ENCODE assay signal across 9 mouse cellular contexts in genomic region chr19:6531011-6531631, GRCm38 (mm10). TPM values are rescaled to one million over a fixed set of nuclear protein-coding genes. Genes with fewer than 3 reads are reported as not detected.
A peak's percentile ranks its signal among the peaks of the same experiment; 100 is the strongest.
DNase-seq lines count a peak whose midpoint lies in the region; ATAC-seq and TF ChIP-seq lines count a peak whose summit lies in the region.
"Had no signal": no experiment of that assay in that cellular context is flagged by ENCODE, and none has a peak within 500 bp of the region (broad histone marks: within the 10 kb centered on the region; RNA-seq: fewer than 3 reads in every experiment).

No protein-coding gene starts in this region.

- H3K4me1 ChIP-seq in intestine, postnatal 0 days (replicated peaks; ENCODE audit: control insufficient read depth, insufficient read depth, low read length): no peaks in the 10 kb centered on the region

- peak; percentile 76 to 80 for DNase-seq in cerebellum, postnatal 25 days
- DNase-seq in cerebellum, adult 9-10 months: no peak
- peak; percentile 70 for DNase-seq in adrenal gland, postnatal 14 days
- peak; percentile 59 to 74 for DNase-seq in heart, adult 18-20 months
- peak; percentile 42 for DNase-seq in lung, postnatal 14 days
- peak; percentile 60 for DNase-seq in testis, postnatal 10 days (ENCODE audit: low spot score)
- DNase-seq in layer of hippocampus, postnatal 36 days: no peak

- TF ChIP-seq CTCF in intestine, postnatal 0 days (IDR thresholded peaks at IDR 0.05; ENCODE audit: low read depth): no peak

- peaks cover 53% of the 10 kb centered on the region for H3K27me3 ChIP-seq in intestine, postnatal 0 days (replicated peaks; ENCODE audit: control insufficient read depth, insufficient read depth, low read length)

- under 1% methylated on average over 54 of the region's 56 CpGs for WGBS in intestine, postnatal 0 days

- H3K36me3 ChIP-seq in intestine, postnatal 0 days (ENCODE audit: control insufficient read depth, insufficient read depth): no peaks in the 10 kb centered on the region

- no peak overlapping the region for H3K27ac ChIP-seq in intestine, postnatal 0 days (ENCODE audit: low read depth, low read length)

- peak overlapping the region; percentile 68 for H3K4me2 ChIP-seq in intestine, postnatal 0 days (replicated peaks; ENCODE audit: low read depth)

- no peak for ATAC-seq in intestine, postnatal 0 days

- H3K9me3 ChIP-seq in intestine, postnatal 0 days (ENCODE audit: control insufficient read depth): no peaks in the 10 kb centered on the region

- H3K9ac ChIP-seq in intestine, postnatal 0 days (ENCODE audit: low read depth, low read length): peak overlapping the region; percentile 22; the same call in 1 of the 2 replicates

- peak overlapping the region; percentile 39 for H3K4me3 ChIP-seq in intestine, postnatal 0 days (ENCODE audit: low read depth, low read length)
- H3K4me3 ChIP-seq: erythroblast, embryonic 14.5 days had no signal

RNA-seq across cellular contexts. Expression of gene Slc22a12, which starts 11.7 kb away (rescaled TPM):
- total RNA-seq in adrenal gland, postnatal 14 days (2021): 0.64 TPM in 1 of 2 replicates, not detected in the other
- under 1 TPM in 1 of 2 experiments, not detected in 1; 0.22 TPM for total RNA-seq in heart, adult 18-20 months (2021)
- not detected in 2 replicates for polyA plus RNA-seq in intestine, postnatal 0 days (2015; fragmentation: Nextera tagmentation; extraction: Ambion mirVana)
- total RNA-seq in layer of hippocampus, postnatal 36 days (2021): under 1 TPM; 0.40 to 0.71 TPM
- polyA plus RNA-seq: erythroblast, embryonic 14.5 days had no signal

Comparison
In these comparisons a context has a peak if more than half of its experiments do, and no peak if none do; other contexts are left out.
1. DNase-seq: peak in cerebellum, postnatal 25 days (2 of 2), adrenal gland, postnatal 14 days (single experiment), heart, adult 18-20 months (2 of 2), lung, postnatal 14 days (single experiment) and testis, postnatal 10 days (single experiment); none in cerebellum, adult 9-10 months (single experiment) and layer of hippocampus, postnatal 36 days (0 of 2).